Mouse (Mus musculus) small intestine, adult 10 weeks (tissue): ENCODE data around the gene AF067063. TPM values are rescaled to one million over a fixed set of nuclear protein-coding genes. Genes with fewer than 3 reads are reported as not detected.

ENCODE experiments used
- polyA plus RNA-seq: library from polyadenylated mRNA; stranded (reverse); fragments of 350-450 nt; fragmentation: Illumina TruSeq; extraction: RNeasy Lipid Tissue Mini Kit (QIAGEN cat#74804); gene quantifications from one replicate; pipeline ENCODE4 v1.2.3, GENCODE M21; 2014; ENCODE audit warnings: low replicate concordance

Gene AF067063
- polyA plus RNA-seq = not detected

DNA sequence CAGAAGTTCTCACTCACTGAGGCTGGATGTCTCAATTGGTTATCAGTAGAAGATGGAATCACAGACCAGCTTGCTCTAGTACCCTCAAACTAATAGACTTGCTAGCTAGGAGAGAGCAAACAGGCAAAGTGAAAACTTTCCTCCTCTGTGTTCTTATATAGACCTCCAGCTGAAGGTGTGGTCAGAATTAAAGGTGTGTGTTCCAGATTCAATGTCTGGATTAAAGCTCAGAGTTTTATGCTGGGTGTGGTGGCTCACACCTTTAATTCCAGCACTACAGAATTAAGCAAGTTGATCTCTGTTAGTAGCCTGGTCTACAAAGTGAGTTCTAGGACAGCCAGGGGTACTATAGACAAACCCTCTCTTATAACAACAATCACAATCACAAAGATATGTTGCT, at the start of gene AF067063:
TSS of gene AF067063 (minus strand) at position 101 of the 400 bp plus-strand sequence.

GRCm38 (mm10) chr13:119835320-119836056, 5.5 kb upstream of the AF067063 start, which contains the start of gene D13Ertd608e:
Gene D13Ertd608e (plus strand): TSS chr13:119836006.

GRCm38 (mm10) chr13:119790761-119791579, 39.0 kb downstream of the AF067063 start, which contains the start of gene Zfp131:
Gene Zfp131 (minus strand): TSS chr13:119790889.

Other genes with a start within 250 kb of the AF067063 start
- 48.1 TPM for gene Ccl28, start 206.4 kb downstream of the AF067063 start, polyA plus RNA-seq
- 154 TPM for gene Hmgcs1, start 139.8 kb downstream of the AF067063 start, polyA plus RNA-seq
- gene Nim1k, start 74.3 kb downstream of the AF067063 start, polyA plus RNA-seq = 0.26 TPM
- gene Zfp131, start 39.3 kb downstream of the AF067063 start, polyA plus RNA-seq = 63.1 TPM
- gene D13Ertd608e, start 5.8 kb upstream of the AF067063 start, polyA plus RNA-seq = not detected
- gene Tcstv1, start 64.6 kb upstream of the AF067063 start, polyA plus RNA-seq = not detected
- gene Gm21761, start 99.1 kb upstream of the AF067063 start, polyA plus RNA-seq = not detected
- gene B020031M17Rik, start 120.6 kb upstream of the AF067063 start, polyA plus RNA-seq = not detected
- gene Gm36079, start 196.8 kb upstream of the AF067063 start, polyA plus RNA-seq = not detected
- gene Gm21188, start 222.0 kb upstream of the AF067063 start, polyA plus RNA-seq = 0.33 TPM